Mouse (Mus musculus) monocyte, adult 5-6 weeks (primary cell): ENCODE measurements at regions not wholly inside any gene's neighbourhood (a gene's known extent, or its start where the extent isn't known, plus 50 kb on each side); places are given as distances from the start of the nearest gene placed in this dataset.

Experiments
- ATAC-seq: fragments of 153-309, 156-312 bp; replicated peaks from 2 replicates; pipeline ENCODE4 v1.8.0; 2017; ENCODE audit warnings: mild to moderate bottlenecking; ENCODE audit not compliant: low TSS enrichment, insufficient number of reproducible peaks, severe bottlenecking, poor library complexity, low FRiP score

GRCm38 (mm10) chr1:158085856-158086255 is 270.3 kb downstream of the Brinp2 start:
- ATAC-seq = no peak

GRCm38 (mm10) chr1:158097500-158097899 is 258.6 kb downstream of the Brinp2 start:
- ATAC-seq = no peak

GRCm38 (mm10) chr1:158119708-158120107 is 236.4 kb downstream of the Brinp2 start:
- ATAC-seq = no peak

GRCm38 (mm10) chr1:158124902-158125301 is 231.2 kb downstream of the Brinp2 start:
- ATAC-seq = no peak

GRCm38 (mm10) chr1:158126272-158126671 is 229.9 kb downstream of the Brinp2 start:
- no peak for ATAC-seq

- ATAC-seq = no peak
These were observed 226.8 kb downstream of the Brinp2 start for GRCm38 (mm10) chr1:158129243-158129770.

- ATAC-seq = no peak
These were observed 208.6 kb downstream of the Brinp2 start for GRCm38 (mm10) chr1:158147525-158147924.

- no peak for ATAC-seq
These were observed 208.1 kb downstream of the Brinp2 start for GRCm38 (mm10) chr1:158148035-158148434.

- no peak for ATAC-seq
These were observed 195.0 kb downstream of the Brinp2 start for GRCm38 (mm10) chr1:158161111-158161510.

GRCm38 (mm10) chr1:158161533-158161932 is 194.6 kb downstream of the Brinp2 start:
- no peak for ATAC-seq

GRCm38 (mm10) chr1:158163411-158163810 is 192.7 kb downstream of the Brinp2 start:
- ATAC-seq = no peak

GRCm38 (mm10) chr1:158170006-158170405 is 186.1 kb downstream of the Brinp2 start:
- ATAC-seq = no peak

- ATAC-seq = no peak
These were observed 176.0 kb downstream of the Brinp2 start for GRCm38 (mm10) chr1:158180095-158180494.

- ATAC-seq = no peak
These were observed 174.8 kb downstream of the Brinp2 start for GRCm38 (mm10) chr1:158181296-158181695.

GRCm38 (mm10) chr1:158187651-158188050 is 168.5 kb downstream of the Brinp2 start:
- ATAC-seq = no peak

- no peak for ATAC-seq
These were observed 163.1 kb downstream of the Brinp2 start for GRCm38 (mm10) chr1:158192841-158193551.

- ATAC-seq = no peak
These were observed 162.1 kb downstream of the Brinp2 start for GRCm38 (mm10) chr1:158193968-158194565.
